ENCODE assay signal across 13 mouse cellular contexts in genomic region chrX:159072647-159073046, GRCm38 (mm10).
"Had no signal": no experiment of that assay in that cellular context is flagged by ENCODE, and none has a peak within 500 bp of the region (broad histone marks: within the 10 kb centered on the region; RNA-seq: fewer than 3 reads in every experiment).

No protein-coding gene starts in this region.

- ATAC-seq: lung, postnatal 0 days had no signal

- H3K4me1 ChIP-seq: limb, embryonic 10.5 days; liver, embryonic 15.5 days; neural tube, embryonic 12.5 days had no signal

- H3K36me3 ChIP-seq: limb, embryonic 10.5 days; liver, embryonic 15.5 days; neural tube, embryonic 12.5 days had no signal

- H3K9ac ChIP-seq: liver, embryonic 15.5 days; neural tube, embryonic 12.5 days had no signal

- H3K27me3 ChIP-seq: liver, embryonic 15.5 days; neural tube, embryonic 12.5 days had no signal

- H3K4me2 ChIP-seq: liver, embryonic 11.5 days; liver, embryonic 15.5 days; neural tube, embryonic 12.5 days had no signal

- H3K4me3 ChIP-seq: left cerebral cortex, adult 2 months; limb, embryonic 10.5 days; liver, embryonic 15.5 days; neural tube, embryonic 12.5 days had no signal

- H3K27ac ChIP-seq: left cerebral cortex, adult 2 months; limb, embryonic 10.5 days; liver, embryonic 15.5 days; neural tube, embryonic 12.5 days had no signal

- H3K9me3 ChIP-seq: limb, embryonic 10.5 days; liver, embryonic 15.5 days; neural tube, embryonic 12.5 days had no signal

- DNase-seq: kidney, postnatal 25 days; lung, adult 2 months; lung, postnatal 36 days; midbrain, embryonic 14.5 days; right cerebral cortex, adult 18-20 months; right cerebral cortex, postnatal 25 days; thymus, postnatal 36 days had no signal
